Mouse (Mus musculus) testis, adult 2 months (tissue): Measurements from ENCODE around the gene Chrm3.

Source experiments
- CTCF ChIP-seq: fragments of 200-500 bp; IDR thresholded peaks from 2 replicates; pipeline ENCODE4 v1.5.1; 2012; ENCODE audit warnings: low read depth, mild to moderate bottlenecking, inconsistent platforms, low read length, moderate library complexity; ENCODE audit not compliant: control insufficient read depth, insufficient read depth, insufficient replicate concordance
- POLR2A ChIP-seq: fragments of 200-500 bp; IDR thresholded peaks from 2 replicates; pipeline ENCODE4 v1.6.1; 2012; ENCODE audit warnings: low read depth, mild to moderate bottlenecking, inconsistent platforms, low read length, moderate library complexity; ENCODE audit not compliant: control insufficient read depth

DNA sequence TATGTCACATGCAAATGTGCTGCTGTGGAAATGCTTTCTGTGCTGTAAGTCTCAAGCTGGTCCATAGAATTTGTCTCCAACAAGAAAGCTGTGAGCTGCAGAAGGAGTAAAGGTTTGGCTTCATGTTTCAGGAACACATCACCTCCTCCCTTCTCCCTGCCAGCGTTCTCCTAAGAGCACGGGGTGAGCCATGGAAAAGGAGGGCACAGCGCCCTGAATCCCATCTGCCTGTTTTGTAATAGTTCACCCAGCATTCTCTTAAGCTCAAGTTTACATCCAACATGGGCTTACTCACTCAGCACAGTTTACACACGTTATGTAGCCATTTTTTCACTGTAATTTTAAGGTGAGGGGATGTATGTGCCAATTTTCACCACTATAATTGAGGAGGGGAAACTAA, 220.1 kb downstream of the Chrm3 start:
- TF ChIP-seq POLR2A, result no peak
- TF ChIP-seq CTCF, result no peak
